Mouse (Mus musculus) left cerebral cortex, postnatal 25 days (tissue): ENCODE results near the gene Gm21860. TPM values are rescaled to one million over a fixed set of nuclear protein-coding genes. Genes with fewer than 3 reads are reported as not detected.
A peak's percentile ranks its signal among the peaks of the same experiment; 100 is the strongest.
"Not testable (repeated sequence)": the region's sequence is repeated elsewhere in the genome, so short reads cannot be mapped to it uniquely, and the experiment has no call there.

Source experiments
- DNase-seq, 2 experiments: peaks; one replicate each; pipeline ENCODE4 v3.0.0; 2022; ENCODE audit warnings: low spot score in 2 of 2, mixed read lengths in 1 of 2
- intact Hi-C: fragments of 180-260 bp; cut with DNase I; formaldehyde crosslinking; loops from one replicate; pipeline ENCODE4 v1.15.1; 2025
- total RNA-seq, 2 experiments: library from RNA; stranded (reverse); gene quantifications; 2 replicates each; pipeline ENCODE4 v1.2.3; 2021

The Gm21860 gene
- total RNA-seq, 2 experiments from 2014 or later: not detected

GRCm38 (mm10) chrY:90734334-90734696, 20.3 kb downstream of the Gm21860 start:
- DNase-seq, intact Hi-C loops: not testable (repeated sequence)

GRCm38 (mm10) chrY:90733656-90734333, 20.8 kb downstream of the Gm21860 start:
- DNase-seq: peak; percentile 20 to 59
- intact Hi-C loops: not testable (repeated sequence)

GRCm38 (mm10) chrY:90732101-90732542, 22.5 kb downstream of the Gm21860 start:
- DNase-seq: peak; percentile 44 to 81
- intact Hi-C loops: not testable (repeated sequence)

- intact Hi-C loops: not testable (repeated sequence)
These were observed 23.0 kb downstream of the Gm21860 start for GRCm38 (mm10) chrY:90731593-90731955.

GRCm38 (mm10) chrY:90730908-90731592, 23.6 kb downstream of the Gm21860 start:
- intact Hi-C loops: not testable (repeated sequence)
- DNase-seq: peak in 1 of 2 experiments; percentile 31

More at GRCm38 (mm10) chrY:90731593-90731955, 23.0 kb downstream of the Gm21860 start:
- DNase-seq: not testable (repeated sequence)

GRCm38 (mm10) chrY:90729816-90730303, 24.8 kb downstream of the Gm21860 start:
- intact Hi-C loops, DNase-seq: not testable (repeated sequence)

- intact Hi-C loops: not testable (repeated sequence)
These were observed 25.7 kb downstream of the Gm21860 start for GRCm38 (mm10) chrY:90728905-90729256.

GRCm38 (mm10) chrY:90728251-90728904, 26.2 kb downstream of the Gm21860 start:
- DNase-seq, intact Hi-C loops: not testable (repeated sequence)

More at GRCm38 (mm10) chrY:90728905-90729256, 25.7 kb downstream of the Gm21860 start:
- DNase-seq: not testable (repeated sequence)

- intact Hi-C loops, DNase-seq: not testable (repeated sequence)
These were observed 27.3 kb downstream of the Gm21860 start for GRCm38 (mm10) chrY:90727121-90727908.

GRCm38 (mm10) chrY:90725701-90726451, 28.7 kb downstream of the Gm21860 start:
- DNase-seq, intact Hi-C loops: not testable (repeated sequence)

GRCm38 (mm10) chrY:90725166-90725565, 29.5 kb downstream of the Gm21860 start:
- not testable (repeated sequence) for DNase-seq

GRCm38 (mm10) chrY:90724014-90724709, 30.5 kb downstream of the Gm21860 start:
- intact Hi-C loops: not testable (repeated sequence)
- DNase-seq: peak in 1 of 2 experiments; percentile 50

More at GRCm38 (mm10) chrY:90725166-90725565, 29.5 kb downstream of the Gm21860 start:
- intact Hi-C loops: not testable (repeated sequence)

- intact Hi-C loops: not testable (repeated sequence)
- peak; percentile 37 to 56 for DNase-seq
These were observed 31.2 kb downstream of the Gm21860 start for GRCm38 (mm10) chrY:90723336-90723987.

- DNase-seq, intact Hi-C loops: not testable (repeated sequence)
These were observed 34.1 kb downstream of the Gm21860 start for GRCm38 (mm10) chrY:90720505-90720904.

GRCm38 (mm10) chrY:90719403-90720232, 35.0 kb downstream of the Gm21860 start:
- intact Hi-C loops, DNase-seq: not testable (repeated sequence)

- intact Hi-C loops: not testable (repeated sequence)
- peak; percentile 57 to 80 for DNase-seq
These were observed 35.8 kb downstream of the Gm21860 start for GRCm38 (mm10) chrY:90718583-90719402.
